Mouse (Mus musculus) olfactory bulb, adult 2 months (tissue): ENCODE data around the gene Rgs12.

Source experiments
- CTCF ChIP-seq: fragments of 200-500 bp; IDR thresholded peaks from 2 replicates; pipeline ENCODE4 v1.5.1; 2012; ENCODE audit warnings: low read depth, mild to moderate bottlenecking, low read length, moderate library complexity; ENCODE audit not compliant: insufficient read depth
- POLR2A ChIP-seq: fragments of 200-500 bp; IDR thresholded peaks from 2 replicates; pipeline ENCODE4 v1.6.1; 2012; ENCODE audit warnings: mild to moderate bottlenecking, low read depth, low read length, moderate library complexity; ENCODE audit not compliant: insufficient read depth

DNA sequence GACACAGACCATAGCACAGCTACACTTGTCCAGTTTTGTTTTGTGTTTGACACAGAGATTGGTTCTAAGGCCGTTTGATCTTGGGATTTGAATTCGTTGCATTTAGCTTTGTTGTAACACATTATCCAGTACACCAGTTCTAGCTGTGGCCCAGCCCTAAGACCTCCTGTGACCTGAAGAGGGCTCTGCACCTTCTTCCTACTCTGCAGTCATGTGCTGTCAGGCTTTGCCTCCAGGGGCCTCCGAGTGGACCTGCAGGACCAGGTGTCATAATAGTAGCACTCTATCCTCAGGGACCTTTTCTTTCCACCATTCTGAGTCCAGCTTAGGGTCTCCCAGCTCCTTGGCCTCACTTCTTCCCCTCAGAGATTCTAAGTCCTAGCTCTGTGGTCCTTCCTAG lies 23.2 kb downstream of the Rgs12 start:
- no peak for TF ChIP-seq CTCF
- TF ChIP-seq POLR2A = no peak
